8 mouse cellular contexts compared by ENCODE assay signal in genomic region chr5:92375368-92375767, GRCm38 (mm10). TPM values are rescaled to one million over a fixed set of nuclear protein-coding genes. Genes with fewer than 3 reads are reported as not detected.
A peak's percentile ranks its signal among the peaks of the same experiment; 100 is the strongest.
DNase-seq lines count a peak whose midpoint lies in the region; ATAC-seq and TF ChIP-seq lines count a peak whose summit lies in the region.
"Had no signal": no experiment of that assay in that cellular context is flagged by ENCODE, and none has a peak within 500 bp of the region (broad histone marks: within the 10 kb centered on the region; RNA-seq: fewer than 3 reads in every experiment).

No protein-coding gene starts in this region.

- H3K27ac ChIP-seq in midbrain, embryonic 11.5 days (ENCODE audit: low read depth, low read length): no peak overlapping the region
- H3K27ac ChIP-seq in midbrain, embryonic 13.5 days: no peak overlapping the region
- no peak overlapping the region for H3K27ac ChIP-seq in cerebellum, adult 2 months (ENCODE audit: insufficient read depth, low read length)

- no peak for TF ChIP-seq POLR2A in cerebellum, adult 2 months (IDR thresholded peaks at IDR 0.05; ENCODE audit: borderline replicate concordance, insufficient read depth, low read length)

- no peak overlapping the region for H3K9ac ChIP-seq in midbrain, embryonic 11.5 days (ENCODE audit: low read length)
- H3K9ac ChIP-seq in midbrain, embryonic 13.5 days (replicated peaks): no peak overlapping the region

- peaks cover 2% of the 10 kb centered on the region; the same call in 1 of the 2 replicates for H3K4me1 ChIP-seq in midbrain, embryonic 11.5 days (ENCODE audit: control insufficient read depth, insufficient read depth, low read length)
- H3K4me1 ChIP-seq in midbrain, embryonic 13.5 days (replicated peaks): peaks cover 10% of the 10 kb centered on the region
- H3K4me1 ChIP-seq in cerebellum, adult 2 months (ENCODE audit: control insufficient read depth, insufficient read depth, low read length): no peaks in the 10 kb centered on the region

- WGBS in midbrain, embryonic 11.5 days: 86% methylated on average over 17 of the region's 17 CpGs
- 83% methylated on average over 17 of the region's 17 CpGs for WGBS in midbrain, embryonic 13.5 days
- 84% methylated on average over 17 of the region's 17 CpGs for WGBS in cerebellum, adult 2 months

- no peaks in the 10 kb centered on the region for H3K27me3 ChIP-seq in midbrain, embryonic 11.5 days (ENCODE audit: control insufficient read depth, insufficient read depth, low read length)
- H3K27me3 ChIP-seq in midbrain, embryonic 13.5 days: no peaks in the 10 kb centered on the region
- H3K27me3 ChIP-seq in cerebellum, adult 2 months (ENCODE audit: control insufficient read depth, insufficient read depth, low read length): no peaks in the 10 kb centered on the region

- ATAC-seq in midbrain, embryonic 11.5 days (ENCODE audit: low FRiP score): no peak
- ATAC-seq in midbrain, embryonic 13.5 days: no peak
- peak; percentile 86 for ATAC-seq in granulocyte monocyte progenitor cell, adult 5-6 weeks (replicated peaks; ENCODE audit: poor library complexity, severe bottlenecking)

- intact Hi-C loops in left cerebral cortex, postnatal 14 days (cut with DNase I): no loop called here

- H3K4me3 ChIP-seq in midbrain, embryonic 11.5 days (ENCODE audit: low read depth, low read length): no peak overlapping the region
- no peak overlapping the region for H3K4me3 ChIP-seq in midbrain, embryonic 13.5 days (replicated peaks)
- no peak overlapping the region for H3K4me3 ChIP-seq in cerebellum, adult 2 months (replicated peaks; ENCODE audit: insufficient read depth, low read depth, low read length)

- H3K36me3 ChIP-seq in midbrain, embryonic 11.5 days (ENCODE audit: control insufficient read depth, insufficient read depth, low read length): no peaks in the 10 kb centered on the region
- H3K36me3 ChIP-seq in midbrain, embryonic 13.5 days: no peaks in the 10 kb centered on the region

- peak; percentile 61 for DNase-seq in midbrain, embryonic 11.5 days (ENCODE audit: low spot score, missing footprints)
- peak; percentile 56 for DNase-seq in lung, postnatal 25 days (ENCODE audit: low spot score)
- peak; percentile 49 to 66 for DNase-seq in thymus, postnatal 36 days
- DNase-seq in left cerebral cortex, postnatal 14 days (ENCODE audit: low spot score in 2 of 2): no peak
- no peak for DNase-seq in cerebellum, adult 2 months
- DNase-seq: midbrain, embryonic 14.5 days had no signal

- TF ChIP-seq CTCF in cerebellum, adult 2 months (IDR thresholded peaks at IDR 0.05; ENCODE audit: borderline replicate concordance, insufficient read depth, low read depth, low read length): no peak

- H3K9me3 ChIP-seq in midbrain, embryonic 11.5 days (ENCODE audit: control insufficient read depth, low read length): no peaks in the 10 kb centered on the region
- H3K9me3 ChIP-seq in midbrain, embryonic 13.5 days: no peaks in the 10 kb centered on the region

- no peak overlapping the region for H3K4me2 ChIP-seq in midbrain, embryonic 11.5 days
- H3K4me2 ChIP-seq in midbrain, embryonic 13.5 days (replicated peaks): no peak overlapping the region

RNA-seq across cellular contexts. Expression of gene Cxcl10, which starts 26.7 kb away (rescaled TPM):
- 0.33 and 0.54 TPM in 2 replicates for polyA plus RNA-seq in midbrain, embryonic 11.5 days (2014; fragmentation: Nextera tagmentation; extraction: Ambion mirVana)
- polyA plus RNA-seq in midbrain, embryonic 13.5 days (2015; fragmentation: Nextera tagmentation; extraction: Ambion mirVana): 0.28 and 0.31 TPM in 2 replicates
- not detected in 2 replicates for total RNA-seq in granulocyte monocyte progenitor cell, adult 5-6 weeks (2014; fragmentation: Nextera tagmentation)
- total RNA-seq in granulocyte monocyte progenitor cell, adult 5-6 weeks (2017): 4.6 and 18.8 TPM in 2 replicates
- total RNA-seq in left cerebral cortex, postnatal 14 days (2021): not detected
- polyA plus RNA-seq in cerebellum, adult 2 months (2012; rRNA removed): 0.64 and 0.65 TPM in 2 replicates

RNA-seq across cellular contexts. Expression of gene Art3, which starts 43.7 kb away (rescaled TPM):
- polyA plus RNA-seq in midbrain, embryonic 11.5 days (2014; fragmentation: Nextera tagmentation; extraction: Ambion mirVana): 0.78 and 2.5 TPM in 2 replicates
- polyA plus RNA-seq in midbrain, embryonic 13.5 days (2015; fragmentation: Nextera tagmentation; extraction: Ambion mirVana): 2.9 and 5.6 TPM in 2 replicates
- 1.1 TPM in 1 of 2 replicates, not detected in the other for total RNA-seq in granulocyte monocyte progenitor cell, adult 5-6 weeks (2014; fragmentation: Nextera tagmentation)
- total RNA-seq in granulocyte monocyte progenitor cell, adult 5-6 weeks (2017): 4.8 TPM in 1 of 2 replicates, not detected in the other
- total RNA-seq in left cerebral cortex, postnatal 14 days (2021): 10 to 100 TPM; 10.2 to 11.8 TPM
- 12.8 and 17.8 TPM in 2 replicates for polyA plus RNA-seq in cerebellum, adult 2 months (2012; rRNA removed)

RNA-seq across cellular contexts. Expression of gene Cxcl9, which starts 47.5 kb away (rescaled TPM):
- polyA plus RNA-seq in midbrain, embryonic 11.5 days (2014; fragmentation: Nextera tagmentation; extraction: Ambion mirVana): not detected in 2 replicates
- not detected in 2 replicates for polyA plus RNA-seq in midbrain, embryonic 13.5 days (2015; fragmentation: Nextera tagmentation; extraction: Ambion mirVana)
- not detected in 2 replicates for total RNA-seq in granulocyte monocyte progenitor cell, adult 5-6 weeks (2014; fragmentation: Nextera tagmentation)
- total RNA-seq in granulocyte monocyte progenitor cell, adult 5-6 weeks (2017): 0.22 and 0.52 TPM in 2 replicates
- not detected for total RNA-seq in left cerebral cortex, postnatal 14 days (2021)
- 0.17 TPM in 1 of 2 replicates, not detected in the other for polyA plus RNA-seq in cerebellum, adult 2 months (2012; rRNA removed)
- polyA plus RNA-seq: midbrain, embryonic 14.5 days had no signal

RNA-seq across cellular contexts. Expression of gene Nup54, which starts 59.7 kb away (rescaled TPM):
- 65.6 and 67.1 TPM in 2 replicates for polyA plus RNA-seq in midbrain, embryonic 11.5 days (2014; fragmentation: Nextera tagmentation; extraction: Ambion mirVana)
- polyA plus RNA-seq in midbrain, embryonic 13.5 days (2015; fragmentation: Nextera tagmentation; extraction: Ambion mirVana): 53.7 and 58.5 TPM in 2 replicates
- 45.1 and 73.9 TPM in 2 replicates for total RNA-seq in granulocyte monocyte progenitor cell, adult 5-6 weeks (2014; fragmentation: Nextera tagmentation)
- 82.6 and 103 TPM in 2 replicates for total RNA-seq in granulocyte monocyte progenitor cell, adult 5-6 weeks (2017)
- total RNA-seq in left cerebral cortex, postnatal 14 days (2021): 10 to 100 TPM; 25.6 to 29.5 TPM
- 33.0 and 36.9 TPM in 2 replicates for polyA plus RNA-seq in cerebellum, adult 2 months (2012; rRNA removed)

Comparison
In these comparisons a context has a peak if more than half of its experiments do, and no peak if none do; other contexts are left out.
1. DNase-seq: peak in midbrain, embryonic 11.5 days (single experiment), lung, postnatal 25 days (single experiment) and thymus, postnatal 36 days (2 of 2); none in left cerebral cortex, postnatal 14 days (0 of 2) and cerebellum, adult 2 months (0 of 2).